Mouse (Mus musculus): ENCODE measurements around the gene Xpo5. TPM values are rescaled to one million over a fixed set of nuclear protein-coding genes. Genes with fewer than 3 reads are reported as not detected.

Xpo5 gene
- total RNA-seq (2023), result 10 to 100 TPM; 37.5 to 41.9 TPM

GRCm38 (mm10) chr17:46202421-46203071 lies at the start of gene Xpo5, which contains the start of gene Polh:
Gene Xpo5 (plus strand): TSS chr17:46202782.
Gene Polh (minus strand): TSS chr17:46202645.

GRCm38 (mm10) chr17:46152847-46153782 lies 49.5 kb upstream of the Xpo5 start, which contains the start of gene Mad2l1bp:
Gene Mad2l1bp (minus strand): TSS chr17:46153553.

GRCm38 (mm10) chr17:46160686-46161085 lies 41.9 kb upstream of the Xpo5 start, which contains the start of gene Gtpbp2:
Gene Gtpbp2 (plus strand): TSS chr17:46161032.

GRCm38 (mm10) chr17:46247512-46248188 lies 45.1 kb downstream of the Xpo5 start, which contains the start of the genes Polr1c and Yipf3:
Gene Polr1c (minus strand): TSS chr17:46248054.
Gene Yipf3 (plus strand): TSS chr17:46248080.

GRCm38 (mm10) chr17:46253452-46254084 lies 51.0 kb downstream of the Xpo5 start, which contains the start of gene Lrrc73:
Gene Lrrc73 (plus strand): TSS chr17:46253531.

GRCm38 (mm10) chr17:46282483-46283123 lies 80.0 kb downstream of the Xpo5 start, which contains the start of gene Tjap1:
Gene Tjap1 (minus strand): TSS chr17:46283026.

Other genes starting within 250 kb of the Xpo5 start
- 1 to 10 TPM; 2.1 to 2.4 TPM for gene Vegfa, start 170.4 kb upstream of the Xpo5 start, total RNA-seq (2023)
- gene Mrps18a, start 91.8 kb upstream of the Xpo5 start, total RNA-seq (2023), result 10 to 100 TPM; 50.3 to 52.5 TPM
- gene Rsph9, start 58.6 kb upstream of the Xpo5 start, total RNA-seq (2023), result not detected
- gene Mad2l1bp, start 49.2 kb upstream of the Xpo5 start, total RNA-seq (2023), result 10 to 100 TPM; 23.8 to 25.9 TPM
- gene Gtpbp2, start 41.8 kb upstream of the Xpo5 start, total RNA-seq (2023), result 100 to 1,000 TPM; 209 to 215 TPM
- 10 to 100 TPM; 12.1 to 14.6 TPM for gene Polh, start 137 bp upstream of the Xpo5 start, total RNA-seq (2023)
- gene Polr1c, start 45.3 kb downstream of the Xpo5 start, total RNA-seq (2023), result 10 to 100 TPM; 60.8 to 70.2 TPM
- 100 to 1,000 TPM; 110 TPM for gene Yipf3, start 45.3 kb downstream of the Xpo5 start, total RNA-seq (2023)
- 1 to 10 TPM; 3.2 to 4.9 TPM for gene Lrrc73, start 50.7 kb downstream of the Xpo5 start, total RNA-seq (2023)
- 10 to 100 TPM; 44.5 to 55.9 TPM for gene Tjap1, start 80.2 kb downstream of the Xpo5 start, total RNA-seq (2023)
- gene Dlk2, start 94.6 kb downstream of the Xpo5 start, total RNA-seq (2023), result under 1 TPM in 1 of 2 experiments, not detected in 1; 0.55 TPM
- 10 to 100 TPM; 16.1 to 17.5 TPM for gene Abcc10, start 125.6 kb downstream of the Xpo5 start, total RNA-seq (2023)
- 10 to 100 TPM; 43.3 to 48.2 TPM for gene Zfp318, start 180.9 kb downstream of the Xpo5 start, total RNA-seq (2023)
- not detected for gene Crip3, start 226.1 kb downstream of the Xpo5 start, total RNA-seq (2023)
- not detected for gene Slc22a7, start 235.7 kb downstream of the Xpo5 start, total RNA-seq (2023)

Data from T-cell, adult 66 days (primary cell).